Mouse (Mus musculus) telencephalon, adult 2 months (tissue): ENCODE data around the gene Olfr239.
"Not testable (repeated sequence)": the region's sequence is repeated elsewhere in the genome, so short reads cannot be mapped to it uniquely, and the experiment has no call there.

Experiments used
- DNase-seq: peaks from one replicate; pipeline ENCODE4 v3.0.0-alpha.2; 2011; ENCODE audit warnings: low read depth, low spot score

Olfr239 gene

GRCm38 (mm10) chr17:33191002-33191401, at the start of gene Olfr239:
Olfr239 (plus strand) TSS chr17:33191302.
- not testable (repeated sequence) for DNase-seq

GRCm38 (mm10) chr17:33168147-33168546, 23.0 kb upstream of the Olfr239 start, which contains the start of gene Olfr55:
Olfr55 (plus strand) TSS chr17:33168447.
- DNase-seq = not testable (repeated sequence)

GRCm38 (mm10) chr17:33221590-33221989, 30.5 kb downstream of the Olfr239 start, which contains the start of gene Olfr1564:
Olfr1564 (minus strand) TSS chr17:33221690.
- DNase-seq = no peak

- not testable (repeated sequence) for DNase-seq
These were observed 45.5 kb downstream of the Olfr239 start for GRCm38 (mm10) chr17:33236646-33237045.
